Mouse (Mus musculus) forelimb bud, embryonic 11.5 days (tissue): Measurements from ENCODE around the gene Arhgap31.
A peak's percentile ranks its signal among the peaks of the same experiment; 100 is the strongest.
"Not testable (repeated sequence)": the region's sequence is repeated elsewhere in the genome, so short reads cannot be mapped to it uniquely, and the experiment has no call there.

Source experiments
- DNase-seq: peaks from one replicate; pipeline ENCODE4 v3.0.0-alpha.2; 2012; ENCODE audit warnings: low read depth, low spot score

Arhgap31 gene

GRCm38 (mm10) chr16:38728576-38729132, 15.6 kb upstream of the Arhgap31 start:
- no peak for DNase-seq

DNA sequence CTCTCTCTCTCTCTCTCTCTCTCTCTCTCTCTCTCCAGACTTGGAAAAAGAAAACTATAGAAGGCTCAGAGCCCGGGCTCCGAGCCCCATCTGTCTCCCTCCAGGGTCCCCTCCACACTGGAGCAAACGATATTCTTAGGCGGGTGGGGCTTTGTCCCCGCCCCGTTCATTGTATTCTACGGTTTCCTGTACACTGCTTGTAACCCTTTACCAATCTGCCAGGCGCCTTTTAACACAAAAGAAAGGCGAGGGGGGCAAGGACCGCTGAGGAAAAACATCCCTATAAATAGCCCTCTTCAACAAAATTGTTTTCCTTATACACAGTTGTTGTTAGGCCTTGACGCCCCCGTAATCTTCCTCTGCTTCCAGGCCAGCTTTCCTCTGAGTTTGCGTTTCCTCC, 11.9 kb upstream of the Arhgap31 start:
- no peak for DNase-seq

- no peak for DNase-seq
These were observed 11.2 kb upstream of the Arhgap31 start for GRCm38 (mm10) chr16:38724256-38724655.

DNA sequence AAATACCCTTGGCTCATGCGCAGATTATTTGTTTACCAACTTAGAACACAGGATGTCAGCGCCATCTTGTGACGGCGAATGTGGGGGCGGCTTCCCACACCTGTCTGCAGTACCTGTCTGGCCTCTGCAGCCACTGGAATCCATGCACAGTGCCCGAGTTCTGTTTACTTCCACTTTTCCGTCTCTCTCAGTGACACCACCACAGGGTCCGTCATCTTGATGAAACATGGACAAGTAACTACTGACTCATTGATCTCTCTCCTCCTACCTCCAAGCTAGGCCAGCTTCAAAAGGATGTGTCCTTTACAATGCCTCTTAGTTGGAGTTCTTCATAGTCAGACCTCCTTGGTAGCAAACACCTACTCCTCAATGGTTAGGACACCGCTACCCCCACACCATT, 8.3 kb upstream of the Arhgap31 start:
- no peak for DNase-seq

GRCm38 (mm10) chr16:38714259-38714526, 1.1 kb upstream of the Arhgap31 start:
- not testable (repeated sequence) for DNase-seq

- no peak for DNase-seq
These were observed 557 bp upstream of the Arhgap31 start for GRCm38 (mm10) chr16:38713404-38714258.

DNA sequence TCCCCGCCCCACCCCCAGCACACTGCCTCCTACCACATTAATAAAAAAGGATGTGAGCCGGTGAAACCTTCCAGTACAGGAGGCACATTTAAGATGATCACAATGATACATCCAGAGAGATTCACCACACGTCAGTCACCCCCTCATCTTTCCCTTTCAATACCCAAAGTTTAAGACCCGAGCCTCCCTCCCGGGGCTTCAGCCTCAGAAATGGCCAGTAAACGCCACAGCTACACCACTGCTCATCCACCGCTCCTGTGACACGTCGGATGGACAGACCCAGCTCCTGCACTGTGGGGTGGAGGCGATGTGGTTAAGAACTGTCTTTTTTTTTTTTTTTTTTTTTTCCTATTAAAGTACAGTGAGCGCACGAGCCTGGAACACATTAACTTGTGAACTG, 969 bp downstream of the Arhgap31 start:
- no peak for DNase-seq

DNA sequence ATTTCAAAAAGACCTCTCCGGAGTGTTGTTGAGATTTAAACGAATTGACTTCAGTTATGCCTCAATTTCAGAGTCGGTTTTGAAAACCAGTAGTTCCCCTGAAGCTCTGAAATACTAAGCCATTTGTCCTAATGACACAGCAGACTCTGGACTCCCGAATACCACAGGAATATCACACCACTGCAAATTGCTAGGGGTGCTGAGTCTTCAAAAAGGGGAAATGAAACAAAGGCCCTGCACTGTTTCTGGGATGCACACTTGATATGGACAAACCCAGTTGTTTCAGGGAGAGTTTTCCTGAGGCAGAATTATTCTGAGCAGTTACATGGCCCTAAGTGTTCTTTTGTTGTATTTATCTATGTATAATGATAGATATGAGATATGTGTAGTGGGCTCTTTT, 1.8 kb downstream of the Arhgap31 start:
- no peak for DNase-seq

GRCm38 (mm10) chr16:38708962-38709520, 4.0 kb downstream of the Arhgap31 start:
- no peak for DNase-seq

DNA sequence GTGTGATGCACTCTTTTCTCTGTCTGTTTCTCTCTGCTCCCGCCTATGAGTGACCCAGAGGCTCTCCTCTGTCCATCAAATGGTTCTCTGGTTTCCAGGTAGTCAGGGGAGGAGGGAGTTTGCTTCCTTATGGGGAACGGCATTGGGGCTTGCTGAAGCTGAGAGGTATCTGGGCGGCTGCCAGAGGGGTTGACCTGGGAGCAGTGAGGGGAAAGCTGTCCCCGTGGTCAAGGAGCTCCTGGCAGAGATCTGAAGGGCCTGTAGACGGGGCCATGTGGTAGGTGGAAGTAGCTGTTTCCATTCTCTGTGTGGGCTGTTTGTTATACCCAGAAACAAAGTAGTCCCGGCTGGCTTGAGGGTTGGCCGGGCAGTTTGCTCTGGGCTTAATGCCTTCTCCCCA, 6.3 kb downstream of the Arhgap31 start:
- no peak for DNase-seq

DNA sequence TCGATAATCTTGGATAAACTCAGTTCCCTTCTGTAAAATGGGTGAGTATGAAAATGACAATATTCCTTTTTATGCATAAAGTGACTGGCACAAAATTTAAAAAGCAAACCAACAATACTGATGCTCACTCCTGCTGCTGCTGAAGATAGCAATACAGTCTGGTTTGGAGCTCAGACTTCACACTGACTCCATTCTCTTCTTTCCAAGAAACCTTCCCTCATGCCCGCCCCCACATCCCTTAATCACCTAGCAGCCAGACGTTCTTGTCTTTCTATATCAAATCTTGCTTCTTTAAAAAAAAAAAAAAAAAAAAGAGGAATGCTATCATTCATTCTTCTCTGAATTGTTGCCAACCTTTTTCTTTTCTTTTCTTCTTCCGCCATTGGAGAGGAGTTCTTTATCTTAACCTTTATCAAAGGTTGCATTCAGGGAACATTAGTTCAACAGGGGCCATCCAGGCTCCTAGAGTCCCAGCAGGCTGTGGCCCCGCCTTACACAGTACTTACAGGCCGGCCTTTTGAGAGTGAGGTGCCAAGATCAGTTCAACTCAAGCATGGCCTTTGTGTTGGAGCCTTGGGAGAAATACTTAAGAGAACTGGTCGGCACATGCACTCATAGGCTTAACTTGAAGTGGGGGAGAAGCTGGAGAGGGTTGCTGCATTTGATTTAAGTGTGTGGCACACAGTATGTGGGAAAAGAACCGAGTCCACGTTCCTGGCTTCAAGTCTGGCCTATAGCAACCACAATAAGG, 7.4 kb downstream of the Arhgap31 start:
- no peak for DNase-seq

DNA sequence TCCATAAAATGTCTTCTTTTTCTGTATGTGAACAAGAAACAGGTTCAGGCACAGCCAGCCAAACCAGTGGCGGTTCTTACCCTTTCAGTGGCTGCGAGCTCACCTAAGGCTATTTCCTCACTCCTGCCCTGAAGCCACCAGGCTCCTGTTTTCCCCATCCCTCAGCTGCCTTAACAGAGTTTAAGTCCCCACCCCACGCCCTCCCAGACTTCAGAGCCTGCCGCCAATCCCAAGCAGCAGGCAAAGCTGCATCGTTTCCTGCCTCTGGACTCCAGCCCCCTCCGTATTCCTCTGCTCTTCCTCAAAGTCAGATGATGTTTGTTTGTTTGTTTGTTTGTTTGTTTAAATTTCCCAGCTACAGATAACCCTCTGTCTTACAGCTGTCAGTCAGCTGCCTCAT, 9.6 kb downstream of the Arhgap31 start:
- no peak for DNase-seq

DNA sequence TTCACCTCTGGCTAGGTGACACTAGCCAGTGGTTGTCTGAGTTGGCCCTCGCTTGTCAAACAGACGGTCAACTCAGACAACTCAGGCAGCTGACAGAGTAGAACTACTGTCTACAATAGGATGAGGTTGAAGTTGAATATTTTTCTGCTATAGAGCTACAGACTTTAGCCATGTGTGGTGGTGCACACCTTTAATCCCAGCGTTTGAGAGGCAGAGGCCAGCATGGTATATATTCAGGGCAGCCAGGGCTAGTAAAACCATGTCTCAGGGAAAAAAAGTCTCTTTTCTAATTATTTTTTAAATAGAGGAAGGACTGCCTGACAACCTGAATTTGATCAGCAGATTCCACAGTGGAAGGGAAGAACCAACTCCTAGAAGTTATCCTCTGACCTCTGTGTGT, 10.8 kb downstream of the Arhgap31 start:
- no peak for DNase-seq

DNA sequence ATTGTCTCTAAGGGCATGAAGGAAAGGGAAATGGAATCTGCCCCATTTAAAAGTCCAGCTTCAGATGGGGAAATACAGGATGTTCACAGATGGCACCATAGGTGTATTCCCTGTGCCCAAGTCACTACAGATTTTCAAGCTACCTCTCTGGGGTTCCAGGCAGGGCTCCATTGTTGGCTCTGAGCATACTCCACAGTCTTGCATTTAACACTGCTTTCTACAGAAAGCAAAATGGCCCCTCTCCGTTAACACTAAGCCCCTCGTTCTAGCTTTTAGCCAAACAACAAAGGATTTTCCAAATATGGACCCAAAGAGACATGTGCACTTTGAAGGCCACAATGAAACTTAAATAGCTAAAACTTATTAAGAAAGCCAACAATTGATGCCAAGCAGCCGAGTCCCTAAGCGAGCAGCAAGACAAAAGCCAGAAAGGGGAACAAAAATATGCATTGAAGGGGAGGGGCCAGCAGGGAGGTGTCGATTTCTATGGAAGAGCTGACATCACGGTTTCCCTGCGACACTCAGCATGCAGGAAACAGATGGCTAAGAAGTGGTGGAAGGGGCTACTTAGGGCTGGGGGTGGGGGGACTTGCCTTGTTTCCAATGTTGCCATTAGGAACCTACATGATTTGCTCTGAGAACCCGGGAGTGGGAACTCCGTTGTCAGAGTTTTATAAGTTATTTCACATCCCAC, 11.4 kb downstream of the Arhgap31 start:
- peak; percentile 43 for DNase-seq

DNA sequence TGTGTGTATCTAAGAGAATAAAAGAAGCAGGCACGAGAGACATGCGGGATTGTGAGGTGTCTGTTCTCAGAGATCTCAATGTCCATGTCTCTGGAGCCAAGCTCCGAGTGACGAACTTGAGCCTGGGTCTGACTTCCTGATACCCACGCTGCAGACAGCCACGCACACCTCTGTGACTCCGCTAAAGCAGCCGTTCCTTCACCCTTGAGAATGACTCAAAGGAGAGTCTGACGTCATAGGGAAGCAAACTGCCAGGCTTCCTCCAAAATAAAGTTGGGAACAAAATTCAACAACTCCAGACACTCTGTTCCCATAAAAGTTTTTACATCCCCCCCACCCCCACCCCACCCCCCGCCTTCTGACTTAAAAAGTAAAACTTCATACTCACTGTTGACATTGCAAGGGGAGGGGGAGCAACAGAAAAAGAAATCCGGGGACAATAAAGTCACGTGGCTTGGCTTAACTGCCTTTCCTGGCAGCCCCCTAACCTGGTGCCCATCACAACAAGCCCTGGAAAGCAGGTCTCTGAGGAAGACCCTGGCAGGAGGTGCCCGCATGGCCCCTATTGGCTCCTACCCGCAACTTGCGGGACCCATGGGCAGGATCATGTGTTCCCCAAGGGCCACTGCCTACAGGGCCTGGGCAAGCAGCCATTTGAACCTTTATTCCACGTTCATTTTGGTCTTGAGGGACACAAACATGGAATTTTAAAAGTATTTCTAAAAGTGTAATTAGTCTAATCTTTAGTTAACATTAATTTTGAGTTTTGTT, 12.5 kb downstream of the Arhgap31 start:
- no peak for DNase-seq

GRCm38 (mm10) chr16:38697611-38698010, 15.5 kb downstream of the Arhgap31 start:
- no peak for DNase-seq

- DNase-seq, result no peak
These were observed 17.5 kb downstream of the Arhgap31 start for GRCm38 (mm10) chr16:38695557-38695956.

GRCm38 (mm10) chr16:38694906-38695540, 18.1 kb downstream of the Arhgap31 start:
- DNase-seq, result no peak

DNA sequence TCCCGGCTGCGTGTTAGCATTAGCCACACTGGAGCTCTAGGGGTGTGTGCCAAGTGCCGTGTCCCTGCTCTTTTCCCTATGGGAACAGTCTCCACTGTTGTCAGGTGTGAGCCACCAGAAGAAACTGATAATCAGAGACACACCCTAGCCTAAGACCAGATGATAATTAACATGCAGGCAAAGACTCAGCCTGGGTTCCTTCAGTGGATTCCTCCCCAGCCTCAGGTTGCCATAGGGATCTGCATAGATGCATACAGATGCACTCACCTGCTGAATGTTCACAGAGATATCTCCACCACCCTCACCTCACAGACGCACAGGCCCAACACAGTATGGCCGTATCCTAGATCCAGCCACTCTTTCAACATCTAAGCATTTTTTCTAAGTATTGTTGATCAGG, 22.6 kb downstream of the Arhgap31 start:
- no peak for DNase-seq

- no peak for DNase-seq
These were observed 23.3 kb downstream of the Arhgap31 start for GRCm38 (mm10) chr16:38689786-38690185.
